Mouse (Mus musculus): ENCODE data around the gene Gpatch3. TPM values are rescaled to one million over a fixed set of nuclear protein-coding genes. Genes with fewer than 3 reads are reported as not detected.

Gene Gpatch3
- polyA plus RNA-seq, 1 experiment from 2014 or later: 5.3 TPM

GRCm38 (mm10) chr4:133604856-133605255 is 30.3 kb downstream of the Gpatch3 start:
- H3K4me2 ChIP-seq: no peak overlapping the region
- H3K27me3 ChIP-seq (replicated peaks): peaks cover 37% of the 10 kb centered on the region
- H3K36me3 ChIP-seq: peaks cover 51% of the 10 kb centered on the region
- H3K9ac ChIP-seq: no peak overlapping the region
- H3K4me1 ChIP-seq: peaks cover 12% of the 10 kb centered on the region
- ATAC-seq (ENCODE audit: extremely low read depth, insufficient number of reproducible peaks, low FRiP score, low TSS enrichment): no peak
- H3K9me3 ChIP-seq: no peaks in the 10 kb centered on the region
- 55% methylated on average over 6 of the region's 6 CpGs for WGBS
- H3K4me3 ChIP-seq: no peak overlapping the region
- H3K27ac ChIP-seq (replicated peaks): no peak overlapping the region

- Histone ChIP-seq H3K4me1 (peaks cover 7% of the 10 kb centered on the region), H3K4me2 (no peak overlapping the region), H3K27me3 (replicated peaks) (peaks cover 32% of the 10 kb centered on the region), H3K9ac (no peak overlapping the region), H3K4me3 (no peak overlapping the region), H3K36me3 (peaks cover 51% of the 10 kb centered on the region), H3K27ac (replicated peaks) (no peak overlapping the region), H3K9me3 (no peaks in the 10 kb centered on the region)
- WGBS: 54% methylated on average over 9 of the region's 9 CpGs
- ATAC-seq (ENCODE audit: extremely low read depth, insufficient number of reproducible peaks, low FRiP score, low TSS enrichment): no peak
Observed at GRCm38 (mm10) chr4:133605330-133605729, 30.8 kb downstream of the Gpatch3 start.

GRCm38 (mm10) chr4:133607284-133607683 is 32.7 kb downstream of the Gpatch3 start:
- peaks cover 68% of the 10 kb centered on the region for H3K36me3 ChIP-seq

GRCm38 (mm10) chr4:133609719-133610118 is 35.2 kb downstream of the Gpatch3 start:
- no peak for ATAC-seq (ENCODE audit: extremely low read depth, insufficient number of reproducible peaks, low FRiP score, low TSS enrichment)
- Histone ChIP-seq H3K4me3 (no peak overlapping the region), H3K36me3 (peaks cover 79% of the 10 kb centered on the region), H3K9me3 (peaks cover 10% of the 10 kb centered on the region), H3K4me2 (no peak overlapping the region), H3K27me3 (replicated peaks) (no peaks in the 10 kb centered on the region), H3K9ac (no peak overlapping the region), H3K4me1 (no peaks in the 10 kb centered on the region), H3K27ac (replicated peaks) (no peak overlapping the region)
- WGBS: 15% methylated on average over 6 of the region's 6 CpGs

More at GRCm38 (mm10) chr4:133607284-133607683, 32.7 kb downstream of the Gpatch3 start:
- H3K9ac ChIP-seq: no peak overlapping the region
- peaks cover 15% of the 10 kb centered on the region for H3K27me3 ChIP-seq (replicated peaks)
- WGBS: 74% methylated on average over 10 of the region's 10 CpGs
- no peaks in the 10 kb centered on the region for H3K4me1 ChIP-seq
- H3K4me2 ChIP-seq: no peak overlapping the region
- no peak for ATAC-seq (ENCODE audit: extremely low read depth, insufficient number of reproducible peaks, low FRiP score, low TSS enrichment)
- no peak overlapping the region for H3K4me3 ChIP-seq
- H3K27ac ChIP-seq (replicated peaks): no peak overlapping the region
- H3K9me3 ChIP-seq: peaks cover 6% of the 10 kb centered on the region

- Histone ChIP-seq H3K4me1 (0 out of 2 replicates have a peak, but pooled peaks cover 3% of the 10 kb centered on the region), H3K9me3 (peaks cover 10% of the 10 kb centered on the region), H3K27me3 (replicated peaks) (no peaks in the 10 kb centered on the region), H3K27ac (replicated peaks) (no peak overlapping the region), H3K4me2 (no peak overlapping the region), H3K4me3 (no peak overlapping the region), H3K9ac (no peak overlapping the region), H3K36me3 (peaks cover 72% of the 10 kb centered on the region)
- 89% methylated on average over 5 of the region's 5 CpGs for WGBS
- no peak for ATAC-seq (ENCODE audit: extremely low read depth, insufficient number of reproducible peaks, low FRiP score, low TSS enrichment)
Observed at GRCm38 (mm10) chr4:133611815-133612214, 37.3 kb downstream of the Gpatch3 start.

- H3K27ac ChIP-seq (replicated peaks): no peak overlapping the region
- 88% methylated on average over 7 of the region's 7 CpGs for WGBS
- H3K4me3 ChIP-seq: no peak overlapping the region
- no peak for ATAC-seq (ENCODE audit: extremely low read depth, insufficient number of reproducible peaks, low FRiP score, low TSS enrichment)
- peaks cover 10% of the 10 kb centered on the region for H3K9me3 ChIP-seq
- peaks cover 66% of the 10 kb centered on the region for H3K36me3 ChIP-seq
- H3K27me3 ChIP-seq (replicated peaks): no peaks in the 10 kb centered on the region
- no peak overlapping the region for H3K4me2 ChIP-seq
- H3K4me1 ChIP-seq: 0 out of 2 replicates have a peak, but pooled peaks cover 3% of the 10 kb centered on the region
- H3K9ac ChIP-seq: no peak overlapping the region
Observed at GRCm38 (mm10) chr4:133612416-133612815, 37.9 kb downstream of the Gpatch3 start.

- Histone ChIP-seq H3K27ac (replicated peaks) (no peak overlapping the region), H3K36me3 (peaks cover 66% of the 10 kb centered on the region), H3K4me3 (no peak overlapping the region), H3K9me3 (peaks cover 10% of the 10 kb centered on the region), H3K4me2 (no peak overlapping the region), H3K4me1 (0 out of 2 replicates have a peak, but pooled peaks cover 3% of the 10 kb centered on the region), H3K27me3 (replicated peaks) (no peaks in the 10 kb centered on the region), H3K9ac (no peak overlapping the region)
- WGBS: 88% methylated on average over 8 of the region's 8 CpGs
- ATAC-seq (ENCODE audit: extremely low read depth, insufficient number of reproducible peaks, low FRiP score, low TSS enrichment): no peak
Observed at GRCm38 (mm10) chr4:133613026-133613425, 38.5 kb downstream of the Gpatch3 start.

- Histone ChIP-seq H3K9me3 (peaks cover 10% of the 10 kb centered on the region), H3K4me1 (0 out of 2 replicates have a peak, but pooled peaks cover 3% of the 10 kb centered on the region), H3K4me3 (no peak overlapping the region), H3K4me2 (no peak overlapping the region), H3K27me3 (replicated peaks) (no peaks in the 10 kb centered on the region), H3K27ac (replicated peaks) (no peak overlapping the region), H3K36me3 (peaks cover 59% of the 10 kb centered on the region), H3K9ac (no peak overlapping the region)
- WGBS: 81% methylated on average over 4 of the region's 4 CpGs
- ATAC-seq (ENCODE audit: extremely low read depth, insufficient number of reproducible peaks, low FRiP score, low TSS enrichment): no peak
Observed at GRCm38 (mm10) chr4:133613867-133614266, 39.3 kb downstream of the Gpatch3 start.

- Histone ChIP-seq H3K4me3 (no peak overlapping the region), H3K4me1 (0 out of 2 replicates have a peak, but pooled peaks cover 3% of the 10 kb centered on the region), H3K9ac (no peak overlapping the region), H3K27ac (replicated peaks) (no peak overlapping the region), H3K4me2 (no peak overlapping the region), H3K36me3 (peaks cover 59% of the 10 kb centered on the region), H3K27me3 (replicated peaks) (no peaks in the 10 kb centered on the region), H3K9me3 (peaks cover 10% of the 10 kb centered on the region)
- 80% methylated on average over 8 of the region's 8 CpGs for WGBS
- ATAC-seq (ENCODE audit: extremely low read depth, insufficient number of reproducible peaks, low FRiP score, low TSS enrichment): no peak
Observed at GRCm38 (mm10) chr4:133614274-133614761, 39.8 kb downstream of the Gpatch3 start.

GRCm38 (mm10) chr4:133615416-133615815 is 40.9 kb downstream of the Gpatch3 start:
- no peak for ATAC-seq (ENCODE audit: extremely low read depth, insufficient number of reproducible peaks, low FRiP score, low TSS enrichment)
- H3K9me3 ChIP-seq: peaks cover 10% of the 10 kb centered on the region
- peaks cover 13% of the 10 kb centered on the region for H3K4me1 ChIP-seq
- no peaks in the 10 kb centered on the region for H3K27me3 ChIP-seq (replicated peaks)
- WGBS: 68% methylated on average over 10 of the region's 10 CpGs
- H3K9ac ChIP-seq: no peak overlapping the region
- H3K27ac ChIP-seq (replicated peaks): no peak overlapping the region
- H3K4me3 ChIP-seq: no peak overlapping the region
- no peak overlapping the region for H3K4me2 ChIP-seq
- H3K36me3 ChIP-seq: peaks cover 56% of the 10 kb centered on the region

- 85% methylated on average over 11 of the region's 11 CpGs for WGBS
- ATAC-seq (ENCODE audit: extremely low read depth, insufficient number of reproducible peaks, low FRiP score, low TSS enrichment): no peak
- H3K9me3 ChIP-seq: no peaks in the 10 kb centered on the region
Observed at GRCm38 (mm10) chr4:133617936-133618335, 43.4 kb downstream of the Gpatch3 start.

GRCm38 (mm10) chr4:133619473-133620136 is 45.1 kb downstream of the Gpatch3 start:
- no peak for ATAC-seq (ENCODE audit: extremely low read depth, insufficient number of reproducible peaks, low FRiP score, low TSS enrichment)
- Histone ChIP-seq H3K27me3 (replicated peaks) (no peaks in the 10 kb centered on the region), H3K27ac (replicated peaks) (no peak overlapping the region), H3K4me3 (no peak overlapping the region), H3K36me3 (peaks cover 35% of the 10 kb centered on the region), H3K9me3 (no peaks in the 10 kb centered on the region), H3K4me1 (peaks cover 19% of the 10 kb centered on the region), H3K9ac (no peak overlapping the region), H3K4me2 (no peak overlapping the region)
- 51% methylated on average over 4 of the region's 4 CpGs for WGBS

More at GRCm38 (mm10) chr4:133617936-133618335, 43.4 kb downstream of the Gpatch3 start:
- no peak overlapping the region for H3K27ac ChIP-seq (replicated peaks)
- no peaks in the 10 kb centered on the region for H3K27me3 ChIP-seq (replicated peaks)
- H3K4me2 ChIP-seq: no peak overlapping the region
- H3K4me1 ChIP-seq: peaks cover 19% of the 10 kb centered on the region
- H3K9ac ChIP-seq: no peak overlapping the region
- H3K4me3 ChIP-seq: no peak overlapping the region
- H3K36me3 ChIP-seq: peaks cover 44% of the 10 kb centered on the region

Data from heart, embryonic 13.5 days (tissue).